Mouse (Mus musculus) T-cell, adult 2 months (primary cell): ENCODE measurements around the gene Defb7.

Experiments
- DNase-seq: peaks from one replicate; pipeline ENCODE4 v3.0.0; 2022; ENCODE audit warnings: low spot score

Gene Defb7

GRCm38 (mm10) chr8:19494797-19495196, at the start of gene Defb7:
Gene Defb7, plus strand, starts transcription at chr8:19495097.
- DNase-seq, result no peak

DNA sequence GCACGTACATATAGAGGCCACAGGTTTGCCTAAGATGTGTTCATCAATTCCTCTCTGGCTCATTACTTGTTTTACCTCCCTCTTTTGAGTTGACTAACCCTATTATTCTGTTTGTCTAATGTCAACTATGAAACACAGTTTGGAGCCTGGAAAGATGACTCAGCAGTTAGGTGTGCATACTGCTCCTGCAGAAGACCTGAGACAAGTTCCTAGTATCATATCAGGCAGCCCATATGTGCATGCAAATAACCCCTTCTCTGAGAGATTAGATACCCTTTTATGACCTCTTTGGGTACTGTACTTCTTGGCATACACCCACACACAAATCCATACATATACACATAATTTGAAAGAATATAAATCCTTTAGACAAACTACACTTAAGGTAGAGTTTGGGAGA, 48.5 kb upstream of the Defb7 start:
- DNase-seq, result no peak

DNA sequence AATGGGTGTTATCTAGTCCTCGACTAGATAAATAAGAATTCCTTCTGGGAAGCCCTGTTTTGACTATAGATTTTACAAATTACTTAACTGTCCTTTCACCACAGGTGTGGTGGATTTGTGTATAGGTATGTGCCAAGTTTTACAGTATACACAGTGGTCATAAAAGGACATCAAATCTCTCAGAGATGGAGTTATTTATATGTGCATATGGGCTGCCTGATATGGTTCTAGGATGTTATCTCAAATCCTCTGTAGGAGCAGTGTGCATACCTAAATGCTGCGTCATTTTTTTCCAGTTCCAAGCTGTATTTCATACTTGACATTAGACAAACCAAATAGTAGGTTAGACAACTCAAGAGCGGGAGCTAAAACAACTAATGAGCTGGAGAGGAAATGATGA, 33.5 kb upstream of the Defb7 start:
- no peak for DNase-seq

- DNase-seq, result no peak
These were observed 25.9 kb upstream of the Defb7 start for GRCm38 (mm10) chr8:19469026-19469425.

DNA sequence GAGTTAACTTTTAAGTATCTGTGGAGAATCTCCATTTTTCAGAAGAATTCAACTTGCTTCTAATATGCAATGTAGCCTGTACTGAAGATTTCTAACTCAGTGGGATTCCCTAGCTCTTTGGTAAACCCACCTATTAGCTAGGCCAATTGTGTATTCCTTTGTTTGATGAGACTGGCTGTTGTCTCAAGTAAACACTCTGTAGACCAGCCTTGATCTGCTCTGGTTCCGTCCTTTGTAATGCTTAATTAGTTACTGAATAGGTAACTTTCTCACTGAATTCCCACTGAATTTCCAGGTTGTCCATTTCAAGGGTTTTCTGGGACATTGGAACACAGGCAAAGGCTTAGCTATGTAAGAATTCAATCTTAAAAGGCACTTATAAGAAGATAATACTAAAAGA, 5.6 kb downstream of the Defb7 start:
- no peak for DNase-seq

GRCm38 (mm10) chr8:19535195-19535829, 40.4 kb downstream of the Defb7 start:
- DNase-seq, result no peak

DNA sequence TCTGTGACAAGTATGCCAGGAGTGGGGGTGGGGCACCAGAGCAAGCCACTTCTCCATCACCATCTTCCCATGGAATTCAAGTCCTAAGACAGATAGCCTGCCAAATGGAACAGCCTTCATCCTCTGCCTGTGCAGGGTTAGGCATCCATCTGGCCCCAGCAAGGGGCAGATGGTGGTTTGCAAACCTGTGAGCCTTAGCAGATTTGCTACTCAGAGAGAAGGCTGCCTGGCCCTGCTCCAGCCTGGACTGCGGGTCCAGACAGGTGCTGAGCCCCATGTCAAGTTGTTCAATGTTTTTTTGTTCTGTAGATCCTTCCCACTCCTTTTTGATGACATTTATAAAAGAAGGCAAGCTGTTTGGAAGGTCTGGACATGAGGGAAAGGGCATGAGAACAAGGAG, 45.5 kb downstream of the Defb7 start:
- DNase-seq, result no peak
